Mouse (Mus musculus): Measurements from ENCODE around the gene Fam151b.

Gene Fam151b

DNA sequence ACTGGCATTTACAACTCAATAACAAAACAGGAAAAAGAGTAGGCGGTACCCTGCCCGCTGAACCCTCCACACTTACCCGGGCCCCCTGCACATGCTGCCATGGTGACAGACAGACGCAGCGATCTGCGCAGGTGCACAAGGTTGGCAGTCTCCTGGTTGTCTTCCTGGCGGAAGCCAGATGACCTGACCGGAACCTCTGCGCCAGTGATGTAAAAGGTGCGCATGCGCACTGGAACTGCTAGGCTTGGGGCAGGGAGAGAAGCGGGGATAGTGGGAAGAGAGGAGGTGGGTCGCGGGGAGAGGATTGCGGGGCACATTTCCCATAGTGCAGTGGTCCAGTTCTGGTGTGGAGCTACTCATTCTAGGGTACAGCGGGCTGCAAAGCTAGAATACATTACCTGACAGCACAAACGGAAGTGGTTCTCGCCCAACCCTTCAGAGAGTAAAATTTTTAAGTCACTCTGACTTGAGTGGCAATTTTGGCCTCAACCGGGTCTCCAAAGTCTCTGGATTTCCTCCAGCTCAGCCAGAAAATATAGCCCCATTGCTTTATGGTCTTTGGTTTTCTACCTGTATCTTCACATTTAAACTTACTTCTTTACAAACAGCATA lies at the start of gene Fam151b:
TSS of gene Fam151b (minus strand) at position 164 of the 612 bp plus-strand sequence.
- DNase-seq (ENCODE audit: low read depth): peak; percentile 66

GRCm38 (mm10) chr13:92532216-92532615 lies 48.4 kb upstream of the Fam151b start:
- no peak for DNase-seq (ENCODE audit: low read depth)

DNA sequence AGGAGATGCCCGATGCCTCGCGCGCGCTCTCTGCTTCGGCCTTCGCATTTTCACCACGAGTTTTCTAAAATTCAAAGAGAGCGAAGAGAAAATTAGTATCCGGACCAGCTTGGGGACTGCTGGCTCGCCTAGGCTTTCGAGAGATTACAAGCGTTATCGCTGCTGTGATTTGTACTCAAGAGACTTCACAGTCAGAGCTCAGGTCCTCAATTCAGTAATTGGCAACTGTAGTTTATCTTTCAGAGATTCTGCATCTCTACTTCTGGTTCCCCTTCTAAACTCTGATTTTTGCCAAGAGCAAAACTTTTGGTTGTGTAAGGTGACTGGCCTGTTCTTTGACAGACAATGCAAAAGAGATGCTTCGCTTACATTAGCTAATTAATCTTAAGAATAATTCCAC lies 47.4 kb upstream of the Fam151b start:
- no peak for DNase-seq (ENCODE audit: low read depth)

- peak; percentile 85 for DNase-seq (ENCODE audit: low read depth)
Measured at GRCm38 (mm10) chr13:92530721-92531211, 47.0 kb upstream of the Fam151b start, which contains the start of gene Zfyve16. Gene Zfyve16, minus strand, starts transcription at chr13:92530868.

- DNase-seq (ENCODE audit: low read depth): no peak
Measured at GRCm38 (mm10) chr13:92529828-92530720, 46.3 kb upstream of the Fam151b start.

DNA sequence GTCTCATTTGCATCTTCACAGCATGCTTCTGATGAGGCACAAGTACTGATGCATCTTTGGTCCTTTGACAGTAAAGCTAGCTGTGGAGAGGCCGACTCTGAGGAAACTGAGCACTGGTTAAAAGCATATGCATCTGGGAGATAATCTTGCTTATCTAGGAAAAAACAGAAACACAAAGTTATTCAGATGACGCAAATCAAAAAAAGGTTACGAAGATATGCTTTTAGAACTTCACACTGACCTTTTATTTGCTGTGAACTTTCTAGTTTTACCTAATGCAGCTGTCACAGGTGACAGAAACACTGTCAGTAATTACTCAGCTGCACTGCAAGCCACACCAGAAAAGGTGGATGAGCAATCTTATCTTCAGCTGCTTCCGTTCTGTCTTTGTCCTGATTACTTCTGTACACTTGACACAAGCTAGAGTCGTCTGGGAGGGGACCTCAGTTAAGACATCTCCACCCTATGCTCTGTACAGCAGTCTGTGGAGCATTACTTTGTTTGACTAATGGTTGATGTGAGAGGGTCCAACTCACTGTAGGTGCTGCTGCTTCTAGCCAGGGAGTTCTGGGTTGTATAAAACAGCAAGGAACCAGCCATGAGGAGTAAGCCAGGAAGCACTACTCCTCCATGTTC lies 39.5 kb upstream of the Fam151b start:
- no peak for DNase-seq (ENCODE audit: low read depth)

GRCm38 (mm10) chr13:92504871-92505270 lies 21.1 kb upstream of the Fam151b start:
- DNase-seq (ENCODE audit: low read depth): no peak

- DNase-seq (ENCODE audit: low read depth): no peak
Measured at GRCm38 (mm10) chr13:92491923-92492322, 8.1 kb upstream of the Fam151b start.

DNA sequence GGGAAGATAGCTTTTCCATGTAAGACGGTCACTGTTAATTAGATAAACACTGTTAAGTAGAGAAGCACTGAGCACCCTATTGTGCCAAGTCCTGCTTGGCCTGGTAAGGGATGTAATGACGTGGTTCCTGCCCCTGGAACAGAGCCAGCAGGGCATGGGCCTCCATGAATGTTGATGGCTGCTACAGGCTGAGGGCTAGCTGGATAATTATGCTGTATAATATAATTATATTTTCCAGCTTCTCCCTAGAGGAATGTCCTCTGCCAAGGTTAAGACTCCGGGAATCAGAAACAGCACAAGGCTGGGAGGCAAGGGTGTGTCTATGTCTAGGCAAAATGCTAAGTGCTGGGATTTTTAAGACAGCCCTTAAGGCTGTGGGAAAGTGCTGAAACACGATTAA lies 7.0 kb upstream of the Fam151b start:
- DNase-seq (ENCODE audit: low read depth): no peak

GRCm38 (mm10) chr13:92483348-92483747 lies 467 bp downstream of the Fam151b start:
- DNase-seq (ENCODE audit: low read depth): peak; percentile 26

- no peak for DNase-seq (ENCODE audit: low read depth)
Measured at GRCm38 (mm10) chr13:92470151-92470550, 13.7 kb downstream of the Fam151b start.

DNA sequence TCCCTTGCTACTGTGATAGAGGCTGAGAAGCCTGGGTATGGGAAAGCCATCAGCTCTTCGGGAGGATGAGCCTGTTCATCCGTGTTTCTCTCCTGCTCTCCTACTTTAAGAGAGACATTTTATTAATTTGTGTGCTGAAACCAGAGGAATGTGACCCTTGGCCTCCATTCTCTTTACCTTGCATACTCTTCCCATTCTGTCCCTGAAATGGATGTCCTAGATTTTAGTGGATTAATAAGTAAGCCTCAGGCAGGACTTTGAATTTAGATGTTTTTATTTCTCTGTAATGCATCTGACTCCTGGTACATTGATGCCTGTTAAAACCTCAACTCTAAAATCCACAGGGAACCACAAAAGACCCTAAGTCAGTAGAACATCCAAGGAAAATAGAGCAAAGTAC lies 14.4 kb downstream of the Fam151b start:
- no peak for DNase-seq (ENCODE audit: low read depth)

GRCm38 (mm10) chr13:92467891-92468290 lies 15.9 kb downstream of the Fam151b start:
- DNase-seq (ENCODE audit: low read depth): no peak

DNA sequence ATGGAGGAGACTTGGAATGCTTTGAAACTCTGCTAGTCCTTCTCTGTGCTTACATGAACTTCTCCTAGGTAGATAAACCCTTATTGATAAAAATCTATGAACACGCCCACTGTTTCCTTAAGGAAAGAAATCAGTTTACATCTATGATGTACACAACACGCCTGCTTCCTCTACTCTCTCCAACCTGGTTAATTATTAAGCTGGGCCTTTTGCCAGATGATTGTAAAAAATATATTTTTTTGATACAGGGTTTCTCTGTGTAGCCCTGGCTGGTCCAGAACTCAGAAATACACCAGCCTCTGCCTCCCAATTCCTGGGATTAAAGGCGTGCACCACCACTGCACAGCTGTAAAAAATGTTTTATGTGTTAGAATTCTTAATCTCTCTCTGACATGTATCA lies 19.1 kb downstream of the Fam151b start:
- DNase-seq (ENCODE audit: low read depth): no peak

DNA sequence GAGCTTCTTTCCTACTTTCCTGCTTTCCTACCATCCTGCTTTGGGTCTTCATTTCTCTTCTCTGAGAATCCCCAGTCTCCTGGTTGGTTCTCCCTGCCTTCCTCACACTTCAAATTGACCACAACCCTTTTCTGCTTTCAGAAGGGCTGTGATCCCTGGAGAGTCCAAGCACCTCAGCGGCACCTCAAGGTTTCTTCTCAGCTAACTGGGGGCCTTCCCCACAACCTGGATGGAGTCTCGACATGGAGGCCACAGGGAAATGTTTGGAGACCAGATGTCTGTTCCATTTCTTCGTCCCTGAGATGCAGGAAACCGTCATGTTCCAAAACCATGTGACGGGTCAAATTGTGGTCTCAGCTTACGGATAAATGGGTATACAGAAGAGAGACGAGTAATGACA lies 36.9 kb downstream of the Fam151b start:
- DNase-seq (ENCODE audit: low read depth): no peak

DNA sequence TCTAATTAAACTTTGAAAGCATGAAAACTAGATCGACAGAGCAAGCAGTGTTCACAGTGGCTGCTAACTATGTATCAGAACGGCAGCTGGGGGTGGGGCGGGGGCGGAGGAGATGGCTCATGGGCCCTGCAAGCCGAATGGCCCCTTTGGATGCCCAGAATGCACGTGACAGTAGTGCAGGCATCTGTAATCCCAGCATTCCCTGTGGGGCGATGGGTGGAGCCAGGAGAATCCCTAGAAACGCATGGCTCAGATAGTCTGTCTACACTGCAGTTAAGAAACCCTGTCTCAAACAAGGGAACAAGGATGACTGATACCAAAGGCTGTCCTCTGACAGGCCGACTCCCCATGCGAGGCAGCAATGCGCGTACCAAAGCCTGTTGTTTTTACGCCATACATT lies 43.5 kb downstream of the Fam151b start:
- DNase-seq (ENCODE audit: low read depth): no peak

DNA sequence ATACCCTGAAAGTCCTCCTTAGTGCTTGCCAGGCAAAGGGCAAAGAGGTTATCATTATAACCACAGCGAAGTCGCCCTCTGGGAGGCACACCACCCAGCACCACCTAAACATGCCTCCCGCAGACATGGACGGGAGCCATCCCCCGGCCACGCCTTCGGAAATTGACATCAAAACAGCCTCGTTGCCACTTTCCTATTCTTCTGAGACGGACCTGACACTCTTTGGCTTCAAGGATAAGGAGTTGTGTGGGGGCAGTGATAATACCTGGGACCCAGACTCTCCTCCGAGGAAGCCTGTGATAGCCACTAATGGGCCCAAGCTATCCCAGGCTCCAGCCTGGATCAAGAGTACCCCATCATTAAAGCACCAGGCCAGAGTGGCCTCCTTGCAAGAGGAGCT lies 45.2 kb downstream of the Fam151b start:
- DNase-seq (ENCODE audit: low read depth): no peak

- no peak for DNase-seq (ENCODE audit: low read depth)
Measured at GRCm38 (mm10) chr13:92427351-92427855, 56.4 kb downstream of the Fam151b start.

GRCm38 (mm10) chr13:92426294-92427051 lies 57.3 kb downstream of the Fam151b start:
- DNase-seq (ENCODE audit: low read depth): no peak

- no peak for DNase-seq (ENCODE audit: low read depth)
Measured at GRCm38 (mm10) chr13:92425758-92426264, 58.0 kb downstream of the Fam151b start, which contains the start of gene Ankrd34b. Gene Ankrd34b, plus strand, starts transcription at chr13:92425896.

DNA sequence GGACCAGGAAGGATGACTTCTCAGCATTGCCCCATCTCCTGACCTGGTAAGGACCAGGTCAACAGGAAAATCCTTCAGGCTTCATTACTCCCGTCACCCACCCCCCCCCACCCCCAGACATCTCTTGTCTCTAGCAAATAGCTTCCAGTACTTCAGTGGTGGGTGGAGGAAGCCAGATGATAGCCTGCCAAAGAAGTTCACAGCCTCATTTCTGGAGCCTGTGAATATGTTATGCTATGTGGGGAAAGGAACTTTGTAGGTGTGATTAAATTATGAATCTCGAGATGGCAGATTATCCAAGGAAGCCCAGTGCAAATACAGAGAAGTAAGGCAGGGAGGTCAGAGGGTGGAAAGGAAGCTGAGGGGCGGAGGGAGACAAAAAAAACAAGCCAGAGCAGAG lies 60.1 kb downstream of the Fam151b start:
- no peak for DNase-seq (ENCODE audit: low read depth)

All from fibroblast of lung, adult 2 months (primary cell).